Mouse (Mus musculus): ENCODE results near the gene Inpp5k.

DNA sequence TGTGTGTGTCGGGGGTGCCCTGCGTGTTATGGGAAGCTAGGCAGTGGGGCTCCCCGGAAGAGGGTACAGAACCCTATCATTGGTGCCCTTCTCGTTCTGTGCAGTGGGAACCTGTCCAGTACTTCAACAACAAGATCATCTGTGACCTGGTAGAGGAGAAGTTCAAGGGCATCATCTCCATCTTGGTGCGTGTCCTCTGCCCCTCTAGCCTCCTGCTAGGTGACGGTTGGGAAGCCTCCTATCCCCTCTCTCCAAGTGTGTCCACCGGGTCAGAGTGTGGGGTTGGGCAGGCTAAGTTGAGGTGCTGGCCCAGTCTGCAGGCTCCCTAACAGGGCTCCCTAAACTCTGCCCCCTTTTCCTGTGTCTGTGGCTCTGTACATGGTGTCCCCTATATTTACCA is 31.3 kb downstream of the Inpp5k start:
- TF ChIP-seq GATA1 (IDR thresholded peaks at IDR 0.05; ENCODE audit: low read length) (no peak), TAL1 (IDR thresholded peaks at IDR 0.05; ENCODE audit: low read length) (no peak)

All from erythroblast, embryonic 14.5 days (primary cell).